In genomic region chr4:106096130-106096529, GRCm38 (mm10) we compare ENCODE assay signal across 21 mouse cellular contexts.
DNase-seq lines count a peak whose midpoint lies in the region; ATAC-seq and TF ChIP-seq lines count a peak whose summit lies in the region.
"Had no signal": no experiment of that assay in that cellular context is flagged by ENCODE, and none has a peak within 500 bp of the region (broad histone marks: within the 10 kb centered on the region; RNA-seq: fewer than 3 reads in every experiment).

No protein-coding gene starts in this region.

- no peak for ATAC-seq in kidney, embryonic 14.5 days (ENCODE audit: low FRiP score, low TSS enrichment)
- ATAC-seq in Patski, result peak; percentile 73
- no peak for ATAC-seq in limb, embryonic 11.5 days (ENCODE audit: insufficient number of reproducible peaks, low FRiP score, low TSS enrichment, low read depth)
- ATAC-seq: liver, embryonic 12.5 days had no signal

- no peak overlapping the region for H3K4me2 ChIP-seq in kidney, embryonic 14.5 days (replicated peaks; ENCODE audit: low read depth, low read length)
- no peak overlapping the region for H3K4me2 ChIP-seq in limb, embryonic 11.5 days (ENCODE audit: low read depth, severe bottlenecking)
- H3K4me2 ChIP-seq: embryonic facial prominence, embryonic 13.5 days; heart, embryonic 12.5 days; limb, embryonic 13.5 days; liver, embryonic 12.5 days; midbrain, embryonic 11.5 days had no signal

- no peaks in the 10 kb centered on the region for H3K36me3 ChIP-seq in kidney, adult 2 months (ENCODE audit: control insufficient read depth, insufficient read depth, low read length)
- H3K36me3 ChIP-seq in kidney, embryonic 14.5 days (ENCODE audit: control insufficient read depth, insufficient read depth, low read length), result no peaks in the 10 kb centered on the region
- H3K36me3 ChIP-seq in limb, embryonic 11.5 days (ENCODE audit: control insufficient read depth, insufficient read depth, low read length), result no peaks in the 10 kb centered on the region
- H3K36me3 ChIP-seq: embryonic facial prominence, embryonic 13.5 days; forebrain, embryonic 10.5 days; heart, embryonic 12.5 days; limb, embryonic 13.5 days; liver, embryonic 12.5 days had no signal

- DNase-seq in kidney, adult 2 months, result peak; percentile 40
- peak; percentile 88 for DNase-seq in Patski (ENCODE audit: low read depth, low spot score)
- DNase-seq in hindlimb bud, embryonic 11.5 days (ENCODE audit: extremely low spot score, low read depth, low spot score), result peak; percentile 41
- peak; percentile 41 for DNase-seq in limb, embryonic 11.5 days (ENCODE audit: low spot score)
- no peak for DNase-seq in gastrocnemius, adult 2 months
- DNase-seq in embryo, embryonic 9.5 days (ENCODE audit: extremely low spot score), result no peak
- DNase-seq: adrenal gland, postnatal 36 days; cerebellum, adult 11-12 months; cerebellum, postnatal 14 days; heart, postnatal 10 days; layer of hippocampus, postnatal 36 days; lung, adult 18-20 months; lung, postnatal 10 days; thymus, postnatal 25 days had no signal

- H3K4me3 ChIP-seq in kidney, adult 2 months (ENCODE audit: insufficient read depth, low read depth, low read length), result no peak overlapping the region
- no peak overlapping the region for H3K4me3 ChIP-seq in kidney, embryonic 14.5 days (ENCODE audit: low read length)
- H3K4me3 ChIP-seq in limb, embryonic 11.5 days (ENCODE audit: low read depth, low read length), result no peak overlapping the region
- no peak overlapping the region for H3K4me3 ChIP-seq in gastrocnemius, adult 2 months
- H3K4me3 ChIP-seq: embryonic facial prominence, embryonic 13.5 days; forebrain, embryonic 10.5 days; heart, embryonic 12.5 days; limb, embryonic 13.5 days; liver, embryonic 12.5 days had no signal

- no peak overlapping the region for H3K9ac ChIP-seq in kidney, embryonic 14.5 days (ENCODE audit: low read depth, low read length)
- H3K9ac ChIP-seq in limb, embryonic 11.5 days (ENCODE audit: low read length), result no peak overlapping the region
- H3K9ac ChIP-seq: embryonic facial prominence, embryonic 13.5 days; heart, embryonic 12.5 days; limb, embryonic 13.5 days; liver, embryonic 12.5 days had no signal

- peaks cover 31% of the 10 kb centered on the region for H3K4me1 ChIP-seq in kidney, adult 2 months (ENCODE audit: control insufficient read depth, insufficient read depth, low read length)
- H3K4me1 ChIP-seq in kidney, embryonic 14.5 days (ENCODE audit: control insufficient read depth, insufficient read depth, low read length), result peaks cover 8% of the 10 kb centered on the region
- peaks cover 29% of the 10 kb centered on the region for H3K4me1 ChIP-seq in limb, embryonic 11.5 days (ENCODE audit: control insufficient read depth, insufficient read depth, low read length)
- H3K4me1 ChIP-seq: liver, embryonic 12.5 days had no signal

- H3K9me3 ChIP-seq in kidney, embryonic 14.5 days (ENCODE audit: control insufficient read depth, low read length), result peaks cover 11% of the 10 kb centered on the region; the same call in 1 of the 2 replicates
- H3K9me3 ChIP-seq in limb, embryonic 11.5 days (ENCODE audit: control insufficient read depth, low read length), result no peaks in the 10 kb centered on the region
- H3K9me3 ChIP-seq: embryonic facial prominence, embryonic 13.5 days; forebrain, embryonic 10.5 days; liver, embryonic 12.5 days had no signal

- no peak overlapping the region for H3K27ac ChIP-seq in kidney, adult 2 months (ENCODE audit: insufficient read depth, low read depth, low read length)
- H3K27ac ChIP-seq in kidney, embryonic 14.5 days (ENCODE audit: low read depth, low read length), result no peak overlapping the region
- H3K27ac ChIP-seq in limb, embryonic 11.5 days (replicated peaks; ENCODE audit: low read depth, low read length), result 0 out of 2 replicates have a peak overlapping the region, but pooled peaks have one; percentile 5
- no peak overlapping the region for H3K27ac ChIP-seq in gastrocnemius, adult 2 months
- H3K27ac ChIP-seq: forebrain, embryonic 10.5 days; liver, embryonic 12.5 days had no signal

- no peak for TF ChIP-seq CTCF in kidney, adult 2 months (conservative IDR thresholded peaks at IDR 0.05; ENCODE audit: insufficient read depth, insufficient read length, low read depth, low read length)
- TF ChIP-seq CTCF in Patski (IDR thresholded peaks at IDR 0.05), result no peak
- no peak for TF ChIP-seq CTCF in gastrocnemius, adult 2 months (IDR thresholded peaks at IDR 0.05)

- no peak for TF ChIP-seq POLR2A in kidney, adult 2 months (IDR thresholded peaks at IDR 0.05; ENCODE audit: low read depth, low read length)

- CTCF ChIA-PET in Patski (lab: Charles Lee), result interaction anchor here (1.3 to 1.6 kb wide), 2 partner anchors 17 to 939 kb away, joined by 3 read pairs; partner anchors contain the start of gene Plpp3

- in situ Hi-C loops in Patski (cut with MboI; ENCODE audit: low pct_unique_long_range_greater_than_20kb), result loop anchor here (10.0 kb wide), 1 partner anchor 941 kb away; the partner anchor contains the start of gene Plpp3

- POLR2A ChIA-PET in Patski (lab: Charles Lee), result interaction anchor here (0.6 kb wide), 1 partner anchor 1089 kb away, joined by 5 read pairs; no protein-coding TSS in a partner anchor

- WGBS in kidney, adult 2 months, result 22% methylated on average over 3 of the region's 3 CpGs
- 21% methylated on average over 3 of the region's 3 CpGs for WGBS in kidney, embryonic 14.5 days
- 14% methylated on average over 3 of the region's 3 CpGs for WGBS in limb, embryonic 11.5 days

- intact Hi-C loops in gastrocnemius, adult 2 months (cut with DNase I), result loop anchor here (10.0 kb wide), 1 partner anchor 941 kb away; the partner anchor contains the start of gene Plpp3

- H3K27me3 ChIP-seq in kidney, adult 2 months (replicated peaks; ENCODE audit: control insufficient read depth, insufficient read depth, low read length), result no peaks in the 10 kb centered on the region
- no peaks in the 10 kb centered on the region for H3K27me3 ChIP-seq in kidney, embryonic 14.5 days (ENCODE audit: control insufficient read depth, insufficient read depth, low read length)
- no peaks in the 10 kb centered on the region for H3K27me3 ChIP-seq in Patski
- H3K27me3 ChIP-seq in limb, embryonic 11.5 days (ENCODE audit: control insufficient read depth, insufficient read depth, low read length), result no peaks in the 10 kb centered on the region
- H3K27me3 ChIP-seq: embryonic facial prominence, embryonic 13.5 days; heart, embryonic 12.5 days; limb, embryonic 13.5 days; liver, embryonic 12.5 days had no signal

Comparison
In these comparisons a context has a peak if more than half of its experiments do, and no peak if none do; other contexts are left out.
1. DNase-seq: peak in kidney, adult 2 months (single experiment), Patski (single experiment), hindlimb bud, embryonic 11.5 days (single experiment) and limb, embryonic 11.5 days (single experiment); none in gastrocnemius, adult 2 months (single experiment) and embryo, embryonic 9.5 days (single experiment).